ENCODE assay signal across 8 mouse cellular contexts in the genomic region with DNA sequence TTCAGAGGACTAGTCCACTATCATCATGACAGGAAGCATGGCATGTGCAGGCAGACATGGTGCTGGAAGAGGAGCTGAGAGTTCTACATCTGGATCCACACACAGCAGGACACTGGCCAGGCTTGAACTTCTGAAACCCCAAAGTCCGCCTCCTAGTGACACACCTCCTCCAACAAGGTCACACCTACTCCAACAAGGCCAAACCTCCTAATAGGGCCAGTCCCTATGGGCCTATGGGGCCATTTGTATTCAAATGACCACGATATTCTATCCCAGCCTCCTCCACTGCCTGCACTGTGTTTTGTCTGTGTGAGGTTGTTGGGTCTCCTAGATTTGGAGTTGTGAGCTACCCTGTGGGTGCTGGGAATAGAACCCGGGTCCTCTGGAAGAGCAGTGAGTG. TPM values are rescaled to one million over a fixed set of nuclear protein-coding genes. Genes with fewer than 3 reads are reported as not detected.
DNase-seq lines count a peak whose midpoint lies in the region; ATAC-seq and TF ChIP-seq lines count a peak whose summit lies in the region.

No protein-coding gene starts in this region.

- H3K9ac ChIP-seq in forebrain, embryonic 11.5 days (ENCODE audit: low read length): no peak overlapping the region
- H3K9ac ChIP-seq in liver, embryonic 12.5 days: no peak overlapping the region

- H3K36me3 ChIP-seq in forebrain, embryonic 11.5 days (ENCODE audit: control insufficient read depth, insufficient read depth, low read length): peaks cover 2% of the 10 kb centered on the region; the same call in 1 of the 2 replicates
- peaks cover 24% of the 10 kb centered on the region for H3K36me3 ChIP-seq in liver, embryonic 12.5 days

- TF ChIP-seq CTCF in gastrocnemius, adult 2 months (IDR thresholded peaks at IDR 0.05): no peak

- H3K27me3 ChIP-seq in forebrain, embryonic 11.5 days (ENCODE audit: control insufficient read depth, insufficient read depth, low read length): no peaks in the 10 kb centered on the region
- no peaks in the 10 kb centered on the region; the same call in 1 of the 2 replicates for H3K27me3 ChIP-seq in liver, embryonic 12.5 days (replicated peaks)

- peaks cover 4% of the 10 kb centered on the region; the same call in 1 of the 2 replicates for H3K9me3 ChIP-seq in forebrain, embryonic 11.5 days (ENCODE audit: control insufficient read depth, low read length)
- peaks cover 4% of the 10 kb centered on the region for H3K9me3 ChIP-seq in liver, embryonic 12.5 days (replicated peaks)

- ATAC-seq in forebrain, embryonic 11.5 days (replicated peaks; ENCODE audit: low FRiP score): peak; percentile 10; the same call in 1 of the 2 replicates
- no peak; the same call in 1 of the 2 replicates for ATAC-seq in liver, embryonic 12.5 days

- H3K4me1 ChIP-seq in forebrain, embryonic 11.5 days (replicated peaks; ENCODE audit: control insufficient read depth, insufficient read depth, low read length): peaks cover 4% of the 10 kb centered on the region; the same call in 1 of the 2 replicates
- peaks cover 19% of the 10 kb centered on the region for H3K4me1 ChIP-seq in liver, embryonic 12.5 days

- intact Hi-C loops in gastrocnemius, adult 2 months (cut with DNase I): no loop called here
- intact Hi-C loops in left cerebral cortex, postnatal 4 days (cut with DNase I): no loop called here

- H3K27ac ChIP-seq in gastrocnemius, adult 2 months: peak overlapping the region; percentile 62
- H3K27ac ChIP-seq in forebrain, embryonic 11.5 days (ENCODE audit: low read depth, low read length): no peak overlapping the region
- 0 out of 2 replicates have a peak overlapping the region, but pooled peaks have one; percentile 10 for H3K27ac ChIP-seq in liver, embryonic 12.5 days

- H3K4me2 ChIP-seq in forebrain, embryonic 11.5 days (ENCODE audit: low read depth, low read length, severe bottlenecking): peak overlapping the region; percentile 68; the same call in 1 of the 2 replicates
- peak overlapping the region; percentile 91 for H3K4me2 ChIP-seq in liver, embryonic 12.5 days

- DNase-seq in gastrocnemius, adult 2 months: no peak
- DNase-seq in gastrocnemius, postnatal 4 days (ENCODE audit: low spot score in 2 of 2): no peak
- DNase-seq in 3134 (ENCODE audit: extremely low read depth, insufficient read length, low spot score): peak; percentile 34
- DNase-seq in forebrain, embryonic 11.5 days (ENCODE audit: low spot score): no peak
- no peak for DNase-seq in spleen, postnatal 4 days (ENCODE audit: low spot score in 2 of 2)
- DNase-seq in thymus, postnatal 0 days (ENCODE audit: low spot score): no peak
- no peak for DNase-seq in left cerebral cortex, postnatal 4 days

- H3K4me3 ChIP-seq in gastrocnemius, adult 2 months: peak overlapping the region; percentile 96
- peak overlapping the region; percentile 95; the same call in 1 of the 2 replicates for H3K4me3 ChIP-seq in forebrain, embryonic 11.5 days (ENCODE audit: low read depth, low read length)
- H3K4me3 ChIP-seq in liver, embryonic 12.5 days: peak overlapping the region; percentile 97; the same call in 1 of the 2 replicates

- 86% methylated on average over 3 of the region's 3 CpGs for WGBS in forebrain, embryonic 11.5 days
- 69% methylated on average over 3 of the region's 3 CpGs for WGBS in liver, embryonic 12.5 days (ENCODE audit: insufficient replicate concordance)

RNA-seq across cellular contexts. Expression of gene Hsbp1, which starts 0.7 kb away (rescaled TPM):
- 100 to 1,000 TPM; 132 to 151 TPM for total RNA-seq in gastrocnemius, adult 2 months (2021)
- total RNA-seq in gastrocnemius, postnatal 4 days (2021): 100 to 1,000 TPM; 173 to 200 TPM
- polyA plus RNA-seq in forebrain, embryonic 11.5 days (2014; fragmentation: Nextera tagmentation; extraction: Ambion mirVana): 301 and 310 TPM in 2 replicates
- 96.0 and 96.2 TPM in 2 replicates for polyA plus RNA-seq in liver, embryonic 12.5 days (2016; fragmentation: Nextera tagmentation; extraction: Ambion mirVana)
- polyA plus RNA-seq in thymus, postnatal 0 days (2015; fragmentation: Nextera tagmentation; extraction: Ambion mirVana): 244 and 246 TPM in 2 replicates
- 100 to 1,000 TPM; 443 to 507 TPM for total RNA-seq in left cerebral cortex, postnatal 4 days (2021)

RNA-seq across cellular contexts. Expression of gene Mlycd, which starts 51.1 kb away (rescaled TPM):
- total RNA-seq in gastrocnemius, adult 2 months (2021): 100 to 1,000 TPM in 1 of 2 experiments, 10 to 100 TPM in 1; 78.9 to 103 TPM
- total RNA-seq in gastrocnemius, postnatal 4 days (2021): 10 to 100 TPM; 66.5 to 68.1 TPM
- polyA plus RNA-seq in forebrain, embryonic 11.5 days (2014; fragmentation: Nextera tagmentation; extraction: Ambion mirVana): 12.0 and 13.5 TPM in 2 replicates
- 11.7 TPM in 2 replicates for polyA plus RNA-seq in liver, embryonic 12.5 days (2016; fragmentation: Nextera tagmentation; extraction: Ambion mirVana)
- 11.6 and 13.4 TPM in 2 replicates for polyA plus RNA-seq in thymus, postnatal 0 days (2015; fragmentation: Nextera tagmentation; extraction: Ambion mirVana)
- total RNA-seq in left cerebral cortex, postnatal 4 days (2021): 10 to 100 TPM; 19.3 to 21.5 TPM
